Mouse (Mus musculus) C2C12 (cell line): ENCODE data around the gene Lrp4.

Experiments used
- CTCF ChIP-seq: IDR thresholded peaks from one replicate; pipeline ENCODE4 v1.5.1; 2011; ENCODE audit not compliant: control insufficient read depth, insufficient read depth, insufficient read length
- FOSL1 ChIP-seq: IDR thresholded peaks from one replicate; pipeline ENCODE4 v1.8.0; 2011; ENCODE audit warnings: mild to moderate bottlenecking, low read length; ENCODE audit not compliant: poor library complexity, insufficient read depth, severe bottlenecking
- MAX ChIP-seq: IDR thresholded peaks from one replicate; pipeline ENCODE4 v1.6.1; 2011; ENCODE audit warnings: mild to moderate bottlenecking, control low read depth
- MYOD1 ChIP-seq: IDR thresholded peaks from one replicate; pipeline ENCODE4 v1.6.1; 2011; ENCODE audit warnings: low read depth; ENCODE audit not compliant: control insufficient read depth, insufficient read length
- MYOG ChIP-seq: IDR thresholded peaks from one replicate; pipeline ENCODE4 v1.6.1; 2011; ENCODE audit not compliant: control insufficient read depth, insufficient read length; ENCODE audit errors: extremely low read depth
- USF1 ChIP-seq: IDR thresholded peaks from one replicate; pipeline ENCODE4 v1.6.1; 2011; ENCODE audit warnings: low read depth, mild to moderate bottlenecking, control low read depth, moderate library complexity

DNA sequence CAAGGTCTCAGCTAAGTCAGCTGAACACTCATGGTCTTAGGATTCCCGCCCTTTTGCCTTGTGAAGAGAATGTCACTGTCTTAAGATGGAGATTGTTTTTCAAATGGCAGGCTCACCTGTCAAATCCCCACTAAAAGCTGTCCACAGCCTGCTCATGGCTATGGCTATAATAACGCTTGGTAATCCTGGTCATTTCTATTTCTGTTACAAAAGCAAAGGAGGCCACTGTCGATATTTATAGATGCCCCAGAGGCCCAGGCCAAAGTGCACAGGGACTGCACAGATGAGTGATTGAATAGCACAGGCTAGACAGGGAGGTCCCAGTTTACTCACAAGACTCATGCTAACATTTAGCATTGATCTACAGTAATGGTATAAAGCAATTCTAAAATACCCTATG, 28.2 kb upstream of the Lrp4 start:
- TF ChIP-seq CTCF (no peak), USF1 (no peak), MAX (no peak), MYOD1 (no peak), MYOG (no peak), FOSL1 (no peak)
